Mouse (Mus musculus) lung, postnatal 0 days (tissue): ENCODE data around the gene Eif4g3.

Experiments
- CTCF ChIP-seq: IDR thresholded peaks from 2 replicates; pipeline ENCODE4 v1.5.1; 2016; ENCODE audit warnings: antibody characterized with exemption, mild to moderate bottlenecking
- EP300 ChIP-seq: IDR thresholded peaks from 2 replicates; pipeline ENCODE4 v1.6.1; 2016; ENCODE audit warnings: antibody characterized with exemption, mild to moderate bottlenecking, control low read depth

- TF ChIP-seq CTCF (peak; percentile 83), EP300 (no peak)
Observed at GRCm38 (mm10) chr4:137963881-137964584, 28.8 kb upstream of the Eif4g3 start.
